Mouse (Mus musculus): Measurements from ENCODE around the gene Chit1. TPM values are rescaled to one million over a fixed set of nuclear protein-coding genes. Genes with fewer than 3 reads are reported as not detected.

Chit1 gene
- polyA plus RNA-seq, 1 experiment from 2014 or later = 0.58 TPM

- ATAC-seq (replicated peaks; ENCODE audit: low FRiP score, low read depth) (no peak), DNase-seq (ENCODE audit: low spot score) (no peak)
- H3K4me1 ChIP-seq (replicated peaks; ENCODE audit: insufficient read depth, low read length) = peaks cover 3% of the 10 kb centered on the region; the same call in 1 of the 2 replicates
- no peak for TF ChIP-seq CTCF (IDR thresholded peaks at IDR 0.05; ENCODE audit: low read depth)
- H3K9me3 ChIP-seq (replicated peaks; ENCODE audit: low read length) = no peaks in the 10 kb centered on the region
- no peak overlapping the region for H3K27ac ChIP-seq
- H3K27me3 ChIP-seq (ENCODE audit: insufficient read depth, low read length) = no peaks in the 10 kb centered on the region
- H3K9ac ChIP-seq (ENCODE audit: low read depth, low read length) = no peak overlapping the region
- no peak overlapping the region for H3K4me3 ChIP-seq (replicated peaks; ENCODE audit: low read depth, low read length)
- H3K36me3 ChIP-seq (ENCODE audit: insufficient read depth, low read length) = no peaks in the 10 kb centered on the region
- 86% methylated on average over 3 of the region's 3 CpGs for WGBS
- no peak overlapping the region for H3K4me2 ChIP-seq (ENCODE audit: low read length)
These were observed 43.1 kb downstream of the Chit1 start for GRCm38 (mm10) chr1:134154121-134154520.

- Histone ChIP-seq H3K4me3 (replicated peaks; ENCODE audit: low read depth, low read length) (no peak overlapping the region), H3K9ac (ENCODE audit: low read depth, low read length) (no peak overlapping the region), H3K27me3 (ENCODE audit: insufficient read depth, low read length) (no peaks in the 10 kb centered on the region), H3K4me1 (replicated peaks; ENCODE audit: insufficient read depth, low read length) (0 out of 2 replicates have a peak, but pooled peaks cover 3% of the 10 kb centered on the region), H3K9me3 (replicated peaks; ENCODE audit: low read length) (no peaks in the 10 kb centered on the region), H3K27ac (no peak overlapping the region), H3K4me2 (ENCODE audit: low read length) (no peak overlapping the region), H3K36me3 (ENCODE audit: insufficient read depth, low read length) (no peaks in the 10 kb centered on the region)
- no peak for DNase-seq (ENCODE audit: low spot score)
- ATAC-seq (replicated peaks; ENCODE audit: low FRiP score, low read depth) = no peak
- 60% methylated on average over 3 of the region's 3 CpGs for WGBS
- TF ChIP-seq CTCF (IDR thresholded peaks at IDR 0.05; ENCODE audit: low read depth) = peak; percentile 65
These were observed 43.6 kb downstream of the Chit1 start for GRCm38 (mm10) chr1:134154655-134155054.

GRCm38 (mm10) chr1:134160404-134160803 is 49.4 kb downstream of the Chit1 start:
- WGBS = 83% methylated on average over 3 of the region's 3 CpGs
- Histone ChIP-seq H3K4me1 (replicated peaks; ENCODE audit: insufficient read depth, low read length) (no peaks in the 10 kb centered on the region), H3K4me3 (replicated peaks; ENCODE audit: low read depth, low read length) (no peak overlapping the region), H3K9me3 (replicated peaks; ENCODE audit: low read length) (no peaks in the 10 kb centered on the region), H3K27ac (no peak overlapping the region), H3K36me3 (ENCODE audit: insufficient read depth, low read length) (no peaks in the 10 kb centered on the region), H3K9ac (ENCODE audit: low read depth, low read length) (no peak overlapping the region), H3K27me3 (ENCODE audit: insufficient read depth, low read length) (no peaks in the 10 kb centered on the region), H3K4me2 (ENCODE audit: low read length) (no peak overlapping the region)
- ATAC-seq (replicated peaks; ENCODE audit: low FRiP score, low read depth) = no peak
- no peak for DNase-seq (ENCODE audit: low spot score)
- no peak for TF ChIP-seq CTCF (IDR thresholded peaks at IDR 0.05; ENCODE audit: low read depth)

GRCm38 (mm10) chr1:134161399-134161798 is 50.4 kb downstream of the Chit1 start:
- Histone ChIP-seq H3K9ac (ENCODE audit: low read depth, low read length) (no peak overlapping the region), H3K27me3 (ENCODE audit: insufficient read depth, low read length) (no peaks in the 10 kb centered on the region), H3K4me3 (replicated peaks; ENCODE audit: low read depth, low read length) (no peak overlapping the region), H3K4me1 (replicated peaks; ENCODE audit: insufficient read depth, low read length) (no peaks in the 10 kb centered on the region), H3K27ac (no peak overlapping the region), H3K4me2 (ENCODE audit: low read length) (no peak overlapping the region), H3K36me3 (ENCODE audit: insufficient read depth, low read length) (no peaks in the 10 kb centered on the region), H3K9me3 (replicated peaks; ENCODE audit: low read length) (no peaks in the 10 kb centered on the region)
- no peak for TF ChIP-seq CTCF (IDR thresholded peaks at IDR 0.05; ENCODE audit: low read depth)
- no peak for DNase-seq (ENCODE audit: low spot score)
- 83% methylated on average over 6 of the region's 6 CpGs for WGBS
- ATAC-seq (replicated peaks; ENCODE audit: low FRiP score, low read depth) = no peak

- Histone ChIP-seq H3K9me3 (replicated peaks; ENCODE audit: low read length) (no peaks in the 10 kb centered on the region), H3K27ac (no peak overlapping the region), H3K4me3 (replicated peaks; ENCODE audit: low read depth, low read length) (no peak overlapping the region), H3K4me1 (replicated peaks; ENCODE audit: insufficient read depth, low read length) (no peaks in the 10 kb centered on the region), H3K9ac (ENCODE audit: low read depth, low read length) (no peak overlapping the region), H3K4me2 (ENCODE audit: low read length) (no peak overlapping the region), H3K36me3 (ENCODE audit: insufficient read depth, low read length) (no peaks in the 10 kb centered on the region), H3K27me3 (ENCODE audit: insufficient read depth, low read length) (no peaks in the 10 kb centered on the region)
- 77% methylated on average over 6 of the region's 6 CpGs for WGBS
- DNase-seq (ENCODE audit: low spot score) (no peak), ATAC-seq (replicated peaks; ENCODE audit: low FRiP score, low read depth) (no peak)
- TF ChIP-seq CTCF (IDR thresholded peaks at IDR 0.05; ENCODE audit: low read depth) = no peak
These were observed 51.6 kb downstream of the Chit1 start for GRCm38 (mm10) chr1:134162510-134163225.

- WGBS = 73% methylated on average over 7 of the region's 7 CpGs
- Histone ChIP-seq H3K4me3 (replicated peaks; ENCODE audit: low read depth, low read length) (no peak overlapping the region), H3K9ac (ENCODE audit: low read depth, low read length) (no peak overlapping the region), H3K4me2 (ENCODE audit: low read length) (no peak overlapping the region), H3K36me3 (ENCODE audit: insufficient read depth, low read length) (no peaks in the 10 kb centered on the region), H3K27ac (no peak overlapping the region), H3K4me1 (replicated peaks; ENCODE audit: insufficient read depth, low read length) (no peaks in the 10 kb centered on the region), H3K27me3 (ENCODE audit: insufficient read depth, low read length) (no peaks in the 10 kb centered on the region), H3K9me3 (replicated peaks; ENCODE audit: low read length) (no peaks in the 10 kb centered on the region)
- ATAC-seq (replicated peaks; ENCODE audit: low FRiP score, low read depth) (no peak), DNase-seq (ENCODE audit: low spot score) (no peak)
- no peak for TF ChIP-seq CTCF (IDR thresholded peaks at IDR 0.05; ENCODE audit: low read depth)
These were observed 52.4 kb downstream of the Chit1 start for GRCm38 (mm10) chr1:134163476-134163875.

- ATAC-seq (replicated peaks; ENCODE audit: low FRiP score, low read depth) (no peak), DNase-seq (ENCODE audit: low spot score) (no peak)
- H3K27me3 ChIP-seq (ENCODE audit: insufficient read depth, low read length) = no peaks in the 10 kb centered on the region
- no peak overlapping the region for H3K27ac ChIP-seq
- TF ChIP-seq CTCF (IDR thresholded peaks at IDR 0.05; ENCODE audit: low read depth) = no peak
- WGBS = 65% methylated on average over 4 of the region's 4 CpGs
- H3K4me3 ChIP-seq (replicated peaks; ENCODE audit: low read depth, low read length) = no peak overlapping the region
- no peaks in the 10 kb centered on the region for H3K4me1 ChIP-seq (replicated peaks; ENCODE audit: insufficient read depth, low read length)
- H3K9ac ChIP-seq (ENCODE audit: low read depth, low read length) = no peak overlapping the region
- H3K36me3 ChIP-seq (ENCODE audit: insufficient read depth, low read length) = no peaks in the 10 kb centered on the region
- H3K9me3 ChIP-seq (replicated peaks; ENCODE audit: low read length) = no peaks in the 10 kb centered on the region
- no peak overlapping the region for H3K4me2 ChIP-seq (ENCODE audit: low read length)
These were observed 53.4 kb downstream of the Chit1 start for GRCm38 (mm10) chr1:134164454-134164853.

All from kidney, postnatal 0 days (tissue).